Mouse (Mus musculus) G1E (cell line): ENCODE data around the gene Dgkb.

Experiments used
- CTCF ChIP-seq: IDR thresholded peaks from 2 replicates; pipeline ENCODE4 v1.5.1; 2012; ENCODE audit warnings: low read depth, low read length, inconsistent platforms, mixed read lengths
- GATA1 ChIP-seq: IDR thresholded peaks from 2 replicates; pipeline ENCODE4 v1.6.1; 2012; ENCODE audit warnings: borderline replicate concordance, low read length, inconsistent platforms, mixed read lengths

GRCm38 (mm10) chr12:37774591-37774990 lies 42.9 kb upstream of the Dgkb start:
- TF ChIP-seq CTCF (no peak), GATA1 (no peak)
